Mouse (Mus musculus): ENCODE results near the gene Pkn3. TPM values are rescaled to one million over a fixed set of nuclear protein-coding genes. Genes with fewer than 3 reads are reported as not detected.
"Not testable (repeated sequence)": the region's sequence is repeated elsewhere in the genome, so short reads cannot be mapped to it uniquely, and the experiment has no call there.

Pkn3 gene
- polyA plus RNA-seq, 1 experiment from 2014 or later: 3.1 TPM

- H3K36me3 ChIP-seq: no peaks in the 10 kb centered on the region; the same call in 1 of the 2 replicates
- H3K27me3 ChIP-seq: no peaks in the 10 kb centered on the region
- DNase-seq (no peak), ATAC-seq (ENCODE audit: low read depth) (no peak)
- no peaks in the 10 kb centered on the region for H3K9me3 ChIP-seq (replicated peaks)
- H3K4me1 ChIP-seq (replicated peaks): peaks cover 22% of the 10 kb centered on the region
- 22% methylated on average over 3 of the region's 3 CpGs for WGBS (ENCODE audit: insufficient replicate concordance)
- H3K27ac ChIP-seq: peak overlapping the region; percentile 89
- no peak overlapping the region for H3K9ac ChIP-seq
- H3K4me2 ChIP-seq: peak overlapping the region; percentile 80; the same call in 1 of the 2 replicates
- H3K4me3 ChIP-seq (replicated peaks): no peak overlapping the region
Measured at GRCm38 (mm10) chr2:30049831-30050230, 27.7 kb upstream of the Pkn3 start.

GRCm38 (mm10) chr2:30051992-30052761 is 25.3 kb upstream of the Pkn3 start:
- Histone ChIP-seq H3K9me3 (replicated peaks) (no peaks in the 10 kb centered on the region), H3K4me2 (no peak overlapping the region), H3K27ac (no peak overlapping the region), H3K4me1 (replicated peaks) (peaks cover 24% of the 10 kb centered on the region), H3K9ac (no peak overlapping the region), H3K27me3 (no peaks in the 10 kb centered on the region), H3K36me3 (no peaks in the 10 kb centered on the region), H3K4me3 (replicated peaks) (no peak overlapping the region)
- DNase-seq (no peak), ATAC-seq (ENCODE audit: low read depth) (no peak)
- WGBS (ENCODE audit: insufficient replicate concordance): 36% methylated on average over 6 of the region's 6 CpGs

- not testable (repeated sequence) for H3K36me3 ChIP-seq; H3K4me3 ChIP-seq (replicated peaks); ATAC-seq (ENCODE audit: low read depth); H3K27me3 ChIP-seq; DNase-seq; H3K9ac ChIP-seq; H3K4me2 ChIP-seq; H3K4me1 ChIP-seq (replicated peaks); H3K27ac ChIP-seq; H3K9me3 ChIP-seq (replicated peaks)
- 82% methylated on average over 3 of the region's 3 CpGs for WGBS (ENCODE audit: insufficient replicate concordance)
Measured at GRCm38 (mm10) chr2:30055310-30055709, 22.2 kb upstream of the Pkn3 start.

- WGBS (ENCODE audit: insufficient replicate concordance): 78% methylated on average over 3 of the region's 3 CpGs
- H3K9ac ChIP-seq: no peak overlapping the region
- peaks cover 19% of the 10 kb centered on the region for H3K4me1 ChIP-seq (replicated peaks)
- H3K4me2 ChIP-seq: no peak overlapping the region
- H3K27me3 ChIP-seq: no peaks in the 10 kb centered on the region
- DNase-seq (no peak), ATAC-seq (ENCODE audit: low read depth) (no peak)
- no peaks in the 10 kb centered on the region for H3K36me3 ChIP-seq
- H3K9me3 ChIP-seq (replicated peaks): no peaks in the 10 kb centered on the region
- no peak overlapping the region for H3K27ac ChIP-seq
- no peak overlapping the region for H3K4me3 ChIP-seq (replicated peaks)
Measured at GRCm38 (mm10) chr2:30056736-30057135, 20.7 kb upstream of the Pkn3 start.

- no peak within 1 kb of the TSS for H3K9ac ChIP-seq
- H3K27ac ChIP-seq: no peak within 1 kb of the TSS
- peak; percentile 55 for DNase-seq
- H3K36me3 ChIP-seq: no peaks in the 10 kb centered on the region
- 42% methylated on average over 12 of the region's 12 CpGs for WGBS (ENCODE audit: insufficient replicate concordance)
- no peaks in the 10 kb centered on the region for H3K27me3 ChIP-seq
- H3K4me1 ChIP-seq (replicated peaks): peaks cover 23% of the 10 kb centered on the region
- H3K4me3 ChIP-seq (replicated peaks): no peak within 1 kb of the TSS
- H3K9me3 ChIP-seq (replicated peaks): no peaks in the 10 kb centered on the region
- H3K4me2 ChIP-seq: no peak within 1 kb of the TSS
- ATAC-seq (ENCODE audit: low read depth): peak; percentile 67
Measured at GRCm38 (mm10) chr2:30057223-30057904, 20.1 kb upstream of the Pkn3 start, which contains the start of gene Set. Gene Set (plus strand): TSS chr2:30057378.

- Histone ChIP-seq H3K27ac (no peak overlapping the region), H3K9me3 (replicated peaks) (no peaks in the 10 kb centered on the region), H3K4me1 (replicated peaks) (peaks cover 32% of the 10 kb centered on the region), H3K9ac (no peak overlapping the region), H3K36me3 (no peaks in the 10 kb centered on the region), H3K4me3 (replicated peaks) (no peak overlapping the region), H3K4me2 (no peak overlapping the region), H3K27me3 (no peaks in the 10 kb centered on the region)
- 73% methylated on average over 5 of the region's 5 CpGs for WGBS (ENCODE audit: insufficient replicate concordance)
- no peak for ATAC-seq (ENCODE audit: low read depth)
- no peak for DNase-seq
Measured at GRCm38 (mm10) chr2:30058418-30058817, 19.1 kb upstream of the Pkn3 start.

GRCm38 (mm10) chr2:30061215-30062166 is 16.0 kb upstream of the Pkn3 start:
- Histone ChIP-seq H3K4me1 (replicated peaks) (peaks cover 55% of the 10 kb centered on the region), H3K36me3 (no peaks in the 10 kb centered on the region), H3K9ac (peak overlapping the region; percentile 86), H3K4me2 (peak overlapping the region; percentile 98), H3K27ac (peak overlapping the region; percentile 91), H3K4me3 (replicated peaks) (peak overlapping the region; percentile 70), H3K9me3 (replicated peaks) (no peaks in the 10 kb centered on the region), H3K27me3 (no peaks in the 10 kb centered on the region)
- WGBS (ENCODE audit: insufficient replicate concordance): 4% methylated on average over 37 of the region's 37 CpGs
- peak; percentile 61 for DNase-seq
- ATAC-seq (ENCODE audit: low read depth): no peak

GRCm38 (mm10) chr2:30062249-30063093 is 15.0 kb upstream of the Pkn3 start:
- Histone ChIP-seq H3K9me3 (replicated peaks) (no peaks in the 10 kb centered on the region), H3K4me3 (replicated peaks) (peak overlapping the region; percentile 70), H3K4me1 (replicated peaks) (peaks cover 54% of the 10 kb centered on the region), H3K9ac (peak overlapping the region; percentile 86), H3K4me2 (peak overlapping the region; percentile 98), H3K27ac (peak overlapping the region; percentile 91), H3K36me3 (no peaks in the 10 kb centered on the region), H3K27me3 (no peaks in the 10 kb centered on the region)
- peak; percentile 21; the same call in 1 of the 2 replicates for ATAC-seq (ENCODE audit: low read depth)
- DNase-seq: peak; percentile 69
- under 1% methylated on average over 40 of the region's 40 CpGs for WGBS (ENCODE audit: insufficient replicate concordance)

- peak overlapping the region; percentile 86 for H3K9ac ChIP-seq
- no peaks in the 10 kb centered on the region for H3K27me3 ChIP-seq
- H3K9me3 ChIP-seq (replicated peaks): no peaks in the 10 kb centered on the region
- ATAC-seq (ENCODE audit: low read depth) (no peak), DNase-seq (no peak)
- peak overlapping the region; percentile 98 for H3K4me2 ChIP-seq
- H3K27ac ChIP-seq: peak overlapping the region; percentile 91
- under 1% methylated on average over 8 of the region's 8 CpGs for WGBS (ENCODE audit: insufficient replicate concordance)
- H3K4me3 ChIP-seq (replicated peaks): peak overlapping the region; percentile 70
- peaks cover 61% of the 10 kb centered on the region for H3K4me1 ChIP-seq (replicated peaks)
- peaks cover 4% of the 10 kb centered on the region; the same call in 1 of the 2 replicates for H3K36me3 ChIP-seq
Measured at GRCm38 (mm10) chr2:30063235-30063634, 14.2 kb upstream of the Pkn3 start.

GRCm38 (mm10) chr2:30063791-30064190 is 13.7 kb upstream of the Pkn3 start:
- Histone ChIP-seq H3K4me3 (replicated peaks) (peak overlapping the region; percentile 70), H3K9ac (peak overlapping the region; percentile 86), H3K4me2 (peak overlapping the region; percentile 98), H3K27ac (peak overlapping the region; percentile 91), H3K9me3 (replicated peaks) (no peaks in the 10 kb centered on the region), H3K36me3 (peaks cover 10% of the 10 kb centered on the region), H3K4me1 (replicated peaks) (peaks cover 66% of the 10 kb centered on the region), H3K27me3 (no peaks in the 10 kb centered on the region)
- DNase-seq: no peak
- WGBS (ENCODE audit: insufficient replicate concordance): 3% methylated on average over 3 of the region's 3 CpGs
- ATAC-seq (ENCODE audit: low read depth): no peak

All from liver, embryonic 13.5 days (tissue).